Mouse (Mus musculus): Measurements from ENCODE around the gene 3110040N11Rik. TPM values are rescaled to one million over a fixed set of nuclear protein-coding genes. Genes with fewer than 3 reads are reported as not detected.

3110040N11Rik gene
- total RNA-seq, 2 experiments from 2014 or later = 23.5 to 24.4 TPM

GRCm38 (mm10) chr7:81744145-81744544 is 45.1 kb downstream of the 3110040N11Rik start:
- peak; percentile 52 to 57 for DNase-seq
- intact Hi-C loops (cut with DNase I) = loop anchor here (5.0 kb wide), 1 partner anchor 137 kb away; no protein-coding TSS in a partner anchor

GRCm38 (mm10) chr7:81740010-81740409 is 49.3 kb downstream of the 3110040N11Rik start:
- intact Hi-C loops (cut with DNase I) = loop anchor here (5.0 kb wide), 1 partner anchor 133 kb away; no protein-coding TSS in a partner anchor
- no peak for DNase-seq

- no peak for DNase-seq
- intact Hi-C loops (cut with DNase I) = loop anchor here (5.0 kb wide), 1 partner anchor 107 kb away; no protein-coding TSS in a partner anchor
Observed at GRCm38 (mm10) chr7:81738720-81739385, 50.4 kb downstream of the 3110040N11Rik start.

- no peak for DNase-seq
- intact Hi-C loops (cut with DNase I) = loop anchor here (5.0 kb wide), 1 partner anchor 103 kb away; no protein-coding TSS in a partner anchor
Observed at GRCm38 (mm10) chr7:81735300-81736048, 53.8 kb downstream of the 3110040N11Rik start.

GRCm38 (mm10) chr7:81732183-81733089 is 56.8 kb downstream of the 3110040N11Rik start:
- intact Hi-C loops (cut with DNase I) = no loop called here
- no peak for DNase-seq

Other genes starting within 250 kb of the 3110040N11Rik start
- gene Fsd2, start 222.5 kb downstream of the 3110040N11Rik start, total RNA-seq (2021) = 100 to 1,000 TPM; 214 to 226 TPM
- gene Whamm, start 218.2 kb downstream of the 3110040N11Rik start, total RNA-seq (2021) = 1 to 10 TPM; 8.1 to 9.2 TPM
- 10 to 100 TPM; 58.8 to 59.7 TPM for gene Homer2, start 82.0 kb downstream of the 3110040N11Rik start, total RNA-seq (2021)
- 10 to 100 TPM; 33.1 to 35.1 TPM for gene Ramac, start 26.6 kb downstream of the 3110040N11Rik start, total RNA-seq (2021)
- 100 to 1,000 TPM; 131 to 138 TPM for gene Btbd1, start 40.0 kb upstream of the 3110040N11Rik start, total RNA-seq (2021)
- not detected for gene Gm10160, start 66.3 kb upstream of the 3110040N11Rik start, total RNA-seq (2021)
- gene Tm6sf1, start 69.5 kb upstream of the 3110040N11Rik start, total RNA-seq (2021) = 10 to 100 TPM; 13.7 to 17.1 TPM
- gene Hdgfl3, start 145.0 kb upstream of the 3110040N11Rik start, total RNA-seq (2021) = 10 to 100 TPM; 12.3 to 14.3 TPM
- 1 to 10 TPM; 1.8 to 2.9 TPM for gene Bnc1, start 202.8 kb upstream of the 3110040N11Rik start, total RNA-seq (2021)

All from heart, postnatal 10 days (tissue).